Comparison of ENCODE assay signal across 27 mouse cellular contexts in genomic region chr8:65007616-65008015, GRCm38 (mm10). TPM values are rescaled to one million over a fixed set of nuclear protein-coding genes. Genes with fewer than 3 reads are reported as not detected.
"Had no signal": no experiment of that assay in that cellular context is flagged by ENCODE, and none has a peak within 500 bp of the region (broad histone marks: within the 10 kb centered on the region; RNA-seq: fewer than 3 reads in every experiment).

No protein-coding gene starts in this region.

RNA-seq across cellular contexts. Expression of gene Trim61, which starts 10.7 kb away (rescaled TPM):
- polyA plus RNA-seq: heart, adult 2 months; heart, embryonic 15.5 days; heart, postnatal 0 days; hindbrain, embryonic 10.5 days; hindbrain, embryonic 11.5 days; hindbrain, embryonic 12.5 days; hindbrain, embryonic 13.5 days; hindbrain, embryonic 15.5 days; hindbrain, embryonic 16.5 days; hindbrain, postnatal 0 days; inflammation-experienced regulatory T-cells, adult 6 months; intestine, embryonic 14.5 days; intestine, embryonic 15.5 days; large intestine, adult 2 months had no signal

RNA-seq across cellular contexts. Expression of gene Trim60, which starts 10.8 kb away (rescaled TPM):
- polyA plus RNA-seq: heart, adult 2 months; heart, embryonic 10.5 days; heart, embryonic 11.5 days; heart, embryonic 13.5 days; heart, embryonic 14.5 days; heart, embryonic 15.5 days; heart, embryonic 16.5 days; heart, postnatal 0 days; hindbrain, embryonic 10.5 days; hindbrain, embryonic 11.5 days; hindbrain, embryonic 12.5 days; hindbrain, embryonic 13.5 days; hindbrain, embryonic 15.5 days; hindbrain, embryonic 16.5 days; hindbrain, postnatal 0 days; inflammation-experienced regulatory T-cells, adult 6 months; intestine, embryonic 14.5 days; intestine, embryonic 15.5 days; intestine, embryonic 16.5 days; intestine, postnatal 0 days; kidney, embryonic 14.5 days; large intestine, adult 2 months had no signal

RNA-seq across cellular contexts. Expression of gene Trim75, which starts 20.0 kb away (rescaled TPM):
- polyA plus RNA-seq: heart, adult 2 months; heart, embryonic 10.5 days; heart, embryonic 12.5 days; heart, embryonic 13.5 days; heart, embryonic 15.5 days; heart, embryonic 16.5 days; heart, postnatal 0 days; hindbrain, embryonic 10.5 days; hindbrain, embryonic 11.5 days; hindbrain, embryonic 12.5 days; hindbrain, embryonic 14.5 days; hindbrain, embryonic 16.5 days; hindbrain, postnatal 0 days; intestine, embryonic 14.5 days; intestine, embryonic 15.5 days; intestine, embryonic 16.5 days; intestine, postnatal 0 days; kidney, embryonic 14.5 days; kidney, embryonic 15.5 days; kidney, embryonic 16.5 days; kidney, postnatal 0 days; large intestine, adult 2 months had no signal

RNA-seq across cellular contexts. Expression of gene Apela, which starts 29.5 kb away (rescaled TPM):
- polyA plus RNA-seq: inflammation-experienced regulatory T-cells, adult 6 months; large intestine, adult 2 months had no signal
